Mouse (Mus musculus): Measurements from ENCODE around the gene Nrbf2. TPM values are rescaled to one million over a fixed set of nuclear protein-coding genes. Genes with fewer than 3 reads are reported as not detected.

The Nrbf2 gene
- polyA plus RNA-seq, 1 experiment from 2014 or later, result 42.4 TPM

DNA sequence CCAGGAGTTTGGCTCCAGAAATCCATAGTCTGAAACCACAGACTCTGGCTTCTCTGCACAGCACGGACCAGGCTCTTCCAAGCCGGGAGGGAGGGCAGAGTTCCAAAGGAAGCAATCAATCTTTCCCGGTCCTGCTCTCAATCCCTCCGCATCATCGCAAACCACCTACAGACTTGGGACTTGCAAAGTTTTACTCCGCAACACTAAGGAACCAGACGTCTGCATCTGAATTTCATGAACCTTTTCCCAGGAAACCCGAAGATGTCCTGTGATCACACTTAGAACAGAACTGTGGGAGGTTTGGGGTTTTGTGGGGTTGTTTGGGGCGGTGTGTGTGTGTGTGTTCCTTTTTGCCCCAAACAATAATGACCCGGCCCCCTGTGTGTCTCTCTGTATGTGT is 794 bp downstream of the Nrbf2 start:
- no peaks in the 10 kb centered on the region for H3K27me3 ChIP-seq (ENCODE audit: low read depth, poor library complexity, severe bottlenecking)
- no peak for DNase-seq (ENCODE audit: low spot score)
- H3K4me3 ChIP-seq, result peak overlapping the region; percentile 93
- H3K36me3 ChIP-seq, result no peaks in the 10 kb centered on the region
- no peaks in the 10 kb centered on the region for H3K9me3 ChIP-seq (replicated peaks)
- H3K4me1 ChIP-seq, result peaks cover 33% of the 10 kb centered on the region
- 1% methylated on average over 10 of the region's 10 CpGs for WGBS
- H3K27ac ChIP-seq, result peak overlapping the region; percentile 89

DNA sequence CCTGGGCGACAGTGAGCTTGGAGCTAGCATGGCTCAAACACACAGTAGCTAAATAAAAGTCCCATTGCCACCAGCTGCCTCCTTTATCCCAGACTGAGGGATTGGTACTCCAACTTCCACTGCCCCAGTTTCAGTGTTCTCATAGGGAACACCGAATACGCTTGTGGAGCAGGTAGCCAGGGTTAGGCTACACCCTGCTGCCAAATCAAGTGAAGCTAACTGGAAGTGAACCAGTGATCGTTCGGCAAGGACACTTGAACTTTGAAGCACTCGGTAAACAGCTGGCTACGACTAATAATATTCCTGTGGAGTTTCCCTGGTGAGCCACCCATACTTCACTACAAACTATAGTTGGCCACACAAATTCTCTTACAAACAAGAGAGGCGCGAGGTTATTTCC is 1.6 kb downstream of the Nrbf2 start:
- Histone ChIP-seq H3K4me1 (peaks cover 33% of the 10 kb centered on the region), H3K4me3 (peak overlapping the region; percentile 93), H3K36me3 (no peaks in the 10 kb centered on the region), H3K27me3 (ENCODE audit: low read depth, poor library complexity, severe bottlenecking) (no peaks in the 10 kb centered on the region), H3K27ac (no peak overlapping the region), H3K9me3 (replicated peaks) (no peaks in the 10 kb centered on the region)
- no peak for DNase-seq (ENCODE audit: low spot score)
- WGBS, result 89% methylated on average over 9 of the region's 9 CpGs

DNA sequence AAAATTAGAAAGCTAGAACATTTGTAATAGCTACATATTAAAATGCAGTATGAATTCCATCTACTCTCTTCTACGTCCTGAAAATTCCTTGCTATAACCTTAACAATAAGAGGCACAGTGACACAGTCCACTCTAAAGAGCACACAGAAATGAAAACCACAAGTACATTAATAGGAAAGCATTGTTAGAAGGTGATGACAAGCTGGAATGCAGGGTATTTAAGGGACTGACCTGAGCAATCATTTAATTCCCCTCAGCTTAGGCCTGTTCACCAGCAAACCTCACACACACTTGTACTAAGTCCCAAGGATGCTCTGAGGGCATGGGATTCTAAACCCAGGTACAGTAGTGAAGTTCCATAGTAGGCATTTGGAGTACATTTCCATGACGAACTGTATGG is 2.6 kb downstream of the Nrbf2 start:
- Histone ChIP-seq H3K27ac (no peak overlapping the region), H3K36me3 (no peaks in the 10 kb centered on the region), H3K27me3 (ENCODE audit: low read depth, poor library complexity, severe bottlenecking) (no peaks in the 10 kb centered on the region), H3K4me3 (no peak overlapping the region), H3K4me1 (peaks cover 33% of the 10 kb centered on the region), H3K9me3 (replicated peaks) (no peaks in the 10 kb centered on the region)
- 75% methylated on average over 2 of the region's 2 CpGs for WGBS
- DNase-seq (ENCODE audit: low spot score), result no peak

DNA sequence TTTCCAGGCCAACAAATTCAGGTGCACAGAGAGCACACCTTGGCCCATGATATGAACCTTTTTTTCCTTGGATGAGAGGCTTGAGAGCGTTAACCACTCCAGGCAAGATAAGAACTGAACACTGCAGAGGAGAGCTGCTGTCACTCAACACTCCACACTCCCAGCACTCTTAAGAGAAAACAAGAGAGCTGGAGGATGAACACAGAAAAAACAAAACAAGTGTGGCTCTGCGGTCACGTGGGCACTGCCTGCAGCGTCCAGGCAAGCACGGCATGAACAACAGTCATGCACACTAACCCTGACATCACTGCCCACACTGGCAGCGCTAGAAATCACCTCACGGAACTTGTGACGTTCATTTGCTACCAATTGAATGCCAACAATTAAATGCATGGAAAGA is 3.3 kb downstream of the Nrbf2 start:
- H3K4me1 ChIP-seq, result peaks cover 33% of the 10 kb centered on the region
- DNase-seq (ENCODE audit: low spot score), result no peak
- H3K27me3 ChIP-seq (ENCODE audit: low read depth, poor library complexity, severe bottlenecking), result no peaks in the 10 kb centered on the region
- no peak overlapping the region for H3K27ac ChIP-seq
- no peak overlapping the region for H3K4me3 ChIP-seq
- H3K36me3 ChIP-seq, result no peaks in the 10 kb centered on the region
- no peaks in the 10 kb centered on the region for H3K9me3 ChIP-seq (replicated peaks)
- WGBS, result 90% methylated on average over 8 of the region's 8 CpGs

DNA sequence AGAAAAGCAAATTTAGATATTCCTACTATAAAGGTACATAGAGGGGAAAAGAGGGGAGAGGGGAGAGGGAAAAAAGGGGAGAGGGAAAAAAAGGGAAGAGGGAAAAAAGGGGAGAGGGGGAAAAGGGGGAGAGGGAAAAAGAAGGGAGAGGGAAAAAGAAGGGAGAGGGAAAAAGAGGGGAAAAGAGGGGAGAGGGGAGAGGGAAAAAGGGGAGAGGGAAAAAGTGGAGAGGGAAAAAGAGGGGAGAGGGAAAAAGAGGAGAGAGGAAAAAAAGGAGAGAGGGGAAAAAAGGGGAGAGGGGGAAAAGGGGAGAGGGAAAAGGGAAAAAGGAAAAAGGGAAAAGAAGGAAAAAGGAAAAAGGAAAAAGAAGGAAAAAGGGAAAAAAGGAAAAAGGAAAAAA is 9.2 kb downstream of the Nrbf2 start:
- no peak for DNase-seq (ENCODE audit: low spot score)
- no peaks in the 10 kb centered on the region for H3K9me3 ChIP-seq (replicated peaks)
- H3K36me3 ChIP-seq, result peaks cover 37% of the 10 kb centered on the region
- no peaks in the 10 kb centered on the region for H3K4me1 ChIP-seq
- no peak overlapping the region for H3K27ac ChIP-seq
- H3K27me3 ChIP-seq (ENCODE audit: low read depth, poor library complexity, severe bottlenecking), result no peaks in the 10 kb centered on the region
- no peak overlapping the region for H3K4me3 ChIP-seq

DNA sequence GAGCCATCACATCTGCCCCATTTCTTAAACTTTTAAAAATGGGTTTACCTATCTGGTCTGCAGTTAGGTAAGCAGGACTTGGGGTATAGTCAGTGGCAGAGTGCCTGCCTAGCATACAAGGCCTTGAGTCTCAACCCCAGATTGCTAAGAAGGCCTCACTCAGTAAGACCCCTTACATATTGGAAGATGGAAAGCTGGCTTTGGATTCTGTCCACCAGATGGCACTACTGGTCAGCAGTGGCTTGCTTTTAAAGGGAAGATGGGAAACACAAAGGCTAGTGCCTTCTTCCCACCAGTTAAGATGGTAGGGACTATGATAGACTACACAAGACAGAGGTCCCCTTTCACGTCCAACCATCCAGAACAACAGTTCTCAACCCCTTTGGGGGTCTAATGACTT is 20.3 kb downstream of the Nrbf2 start:
- Histone ChIP-seq H3K27ac (no peak overlapping the region), H3K4me3 (no peak overlapping the region), H3K36me3 (peaks cover 37% of the 10 kb centered on the region), H3K9me3 (replicated peaks) (no peaks in the 10 kb centered on the region), H3K27me3 (ENCODE audit: low read depth, poor library complexity, severe bottlenecking) (no peaks in the 10 kb centered on the region), H3K4me1 (no peaks in the 10 kb centered on the region)
- DNase-seq (ENCODE audit: low spot score), result peak; percentile 37
- WGBS, result 65% methylated on average over 1 of the region's 1 CpGs

DNA sequence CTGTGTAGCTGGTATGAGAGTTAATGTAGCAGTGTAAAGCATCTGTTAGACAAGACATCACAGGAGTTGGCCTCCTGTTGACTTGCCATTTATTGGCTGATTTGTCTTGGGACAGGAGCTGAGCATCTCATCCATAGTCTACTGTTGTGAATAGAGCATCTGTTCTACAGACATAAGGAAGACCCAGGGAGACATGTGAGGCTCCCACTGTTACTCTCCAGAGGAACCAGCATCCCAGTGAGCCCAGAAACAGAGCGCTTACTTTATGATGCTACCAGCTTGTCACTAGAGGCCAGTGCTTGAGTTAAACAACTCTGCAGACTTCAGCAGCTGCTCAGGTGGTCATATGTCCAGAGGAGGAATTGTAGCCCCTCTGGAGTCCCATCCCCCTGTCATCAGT is 32.0 kb downstream of the Nrbf2 start:
- no peaks in the 10 kb centered on the region for H3K9me3 ChIP-seq (replicated peaks)
- no peaks in the 10 kb centered on the region for H3K27me3 ChIP-seq (ENCODE audit: low read depth, poor library complexity, severe bottlenecking)
- H3K36me3 ChIP-seq, result peaks cover 81% of the 10 kb centered on the region
- H3K4me1 ChIP-seq, result no peaks in the 10 kb centered on the region
- DNase-seq (ENCODE audit: low spot score), result no peak
- 92% methylated on average over 1 of the region's 1 CpGs for WGBS
- H3K27ac ChIP-seq, result no peak overlapping the region
- H3K4me3 ChIP-seq, result no peak overlapping the region

DNA sequence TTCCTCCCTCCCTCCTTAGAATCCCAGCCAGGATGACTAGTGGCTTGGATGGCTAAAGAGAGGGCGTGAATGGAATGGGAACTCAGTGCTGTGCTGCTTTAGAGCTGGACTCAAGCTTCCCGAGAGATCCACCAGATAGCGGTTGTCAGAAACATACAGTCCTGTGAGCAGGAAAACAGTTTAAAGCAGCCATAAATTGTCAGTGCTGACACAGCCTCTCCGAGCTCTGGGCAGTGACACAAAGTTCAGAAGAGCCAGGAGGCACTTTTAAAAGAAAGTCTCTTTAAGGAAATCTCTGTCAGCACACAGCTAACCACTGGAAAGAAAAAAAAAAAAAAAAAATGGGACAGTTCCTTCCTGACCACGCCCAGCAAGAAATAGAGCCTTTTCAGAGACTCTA is 32.8 kb downstream of the Nrbf2 start:
- H3K27ac ChIP-seq, result no peak overlapping the region
- WGBS, result 63% methylated on average over 5 of the region's 5 CpGs
- H3K4me1 ChIP-seq, result no peaks in the 10 kb centered on the region
- DNase-seq (ENCODE audit: low spot score), result no peak
- peaks cover 84% of the 10 kb centered on the region for H3K36me3 ChIP-seq
- H3K4me3 ChIP-seq, result no peak overlapping the region
- H3K27me3 ChIP-seq (ENCODE audit: low read depth, poor library complexity, severe bottlenecking), result no peaks in the 10 kb centered on the region
- H3K9me3 ChIP-seq (replicated peaks), result no peaks in the 10 kb centered on the region

DNA sequence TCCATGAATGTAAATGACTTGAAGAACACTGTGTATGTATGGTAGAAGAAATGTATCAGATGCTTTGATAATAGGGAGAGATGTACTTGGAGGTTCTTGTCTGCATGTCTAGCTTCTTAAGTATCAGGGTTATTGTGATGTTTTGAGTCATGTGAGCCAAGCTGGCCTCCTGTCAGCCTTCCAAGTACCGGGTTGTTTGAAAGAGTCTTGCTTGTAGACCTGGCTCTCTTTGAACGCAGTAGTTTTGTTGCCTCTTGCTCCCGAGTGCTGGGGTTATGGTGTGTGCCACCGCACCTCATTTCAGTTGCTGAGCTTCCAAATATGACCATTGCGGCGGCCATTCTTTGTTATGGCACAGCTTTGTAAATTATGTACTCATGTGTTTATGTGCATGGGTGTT is 34.3 kb downstream of the Nrbf2 start:
- Histone ChIP-seq H3K4me3 (no peak overlapping the region), H3K4me1 (no peaks in the 10 kb centered on the region), H3K36me3 (peaks cover 86% of the 10 kb centered on the region), H3K27me3 (ENCODE audit: low read depth, poor library complexity, severe bottlenecking) (no peaks in the 10 kb centered on the region), H3K27ac (no peak overlapping the region), H3K9me3 (replicated peaks) (no peaks in the 10 kb centered on the region)
- no peak for DNase-seq (ENCODE audit: low spot score)
- 94% methylated on average over 6 of the region's 6 CpGs for WGBS

DNA sequence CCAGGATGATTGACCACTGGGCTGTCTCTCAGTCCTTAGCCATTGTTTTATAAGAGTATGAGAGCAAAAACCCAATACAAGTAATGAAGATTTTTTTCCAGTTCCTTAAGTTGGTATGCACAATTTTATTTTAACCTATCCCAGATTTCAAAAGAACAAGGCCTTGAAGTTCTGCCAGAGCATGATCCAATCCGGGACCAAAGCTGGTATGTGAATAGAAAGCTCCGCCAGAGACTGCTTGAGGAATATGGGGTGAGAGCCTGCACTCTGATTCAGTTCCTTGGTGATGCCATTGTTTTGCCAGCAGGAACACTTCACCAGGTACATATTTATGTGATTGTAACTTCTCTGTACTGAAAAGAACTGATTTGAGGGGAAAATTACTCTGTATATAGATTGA is 35.6 kb downstream of the Nrbf2 start:
- Histone ChIP-seq H3K9me3 (replicated peaks) (no peaks in the 10 kb centered on the region), H3K4me3 (no peak overlapping the region), H3K27ac (no peak overlapping the region), H3K27me3 (ENCODE audit: low read depth, poor library complexity, severe bottlenecking) (no peaks in the 10 kb centered on the region), H3K4me1 (no peaks in the 10 kb centered on the region), H3K36me3 (peaks cover 88% of the 10 kb centered on the region)
- WGBS, result 97% methylated on average over 2 of the region's 2 CpGs
- no peak for DNase-seq (ENCODE audit: low spot score)

DNA sequence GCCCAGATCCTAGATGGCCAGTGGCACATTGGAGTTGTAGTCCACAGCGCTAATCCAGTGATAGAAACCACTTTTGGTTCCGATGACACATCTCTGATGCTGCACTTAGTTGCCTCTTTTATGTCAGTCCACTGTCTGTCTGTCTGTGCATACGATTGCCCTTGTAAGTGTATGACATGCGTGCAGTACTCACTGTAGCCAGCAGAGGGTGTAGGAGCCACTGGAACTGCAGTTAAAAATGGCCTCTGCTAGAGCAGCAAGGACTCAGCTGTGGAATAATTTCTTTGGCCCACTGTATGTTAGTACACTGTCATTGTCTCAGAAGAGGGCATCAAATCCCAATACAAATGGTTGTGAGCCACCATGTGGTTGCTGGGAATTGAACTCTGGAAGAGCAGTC is 38.0 kb downstream of the Nrbf2 start:
- H3K4me3 ChIP-seq, result no peak overlapping the region
- no peak overlapping the region for H3K27ac ChIP-seq
- no peaks in the 10 kb centered on the region for H3K4me1 ChIP-seq
- peak; percentile 44 for DNase-seq (ENCODE audit: low spot score)
- no peaks in the 10 kb centered on the region for H3K9me3 ChIP-seq (replicated peaks)
- 90% methylated on average over 4 of the region's 4 CpGs for WGBS
- peaks cover 88% of the 10 kb centered on the region for H3K36me3 ChIP-seq
- H3K27me3 ChIP-seq (ENCODE audit: low read depth, poor library complexity, severe bottlenecking), result no peaks in the 10 kb centered on the region

DNA sequence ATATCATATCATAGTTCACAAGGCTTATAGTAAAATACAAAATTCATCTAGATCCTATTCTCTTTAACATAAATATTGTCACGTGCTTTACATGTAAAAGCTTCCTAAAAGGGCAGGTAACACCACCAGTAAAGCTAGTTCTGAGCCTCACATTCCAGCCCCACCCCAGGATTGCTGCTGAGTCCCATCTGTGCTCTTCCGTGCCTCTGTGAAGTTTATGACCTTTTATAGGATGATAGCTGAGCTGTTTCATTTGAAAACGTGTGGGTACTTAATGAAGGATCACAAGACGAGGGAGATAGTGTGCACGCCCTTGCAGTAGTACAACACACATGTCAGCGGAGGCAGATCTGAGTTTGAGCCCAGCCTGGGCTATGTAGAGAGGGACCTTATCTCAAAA is 54.7 kb downstream of the Nrbf2 start:
- Histone ChIP-seq H3K4me3 (no peak overlapping the region), H3K4me1 (no peaks in the 10 kb centered on the region), H3K36me3 (peaks cover 91% of the 10 kb centered on the region), H3K27ac (no peak overlapping the region), H3K27me3 (ENCODE audit: low read depth, poor library complexity, severe bottlenecking) (no peaks in the 10 kb centered on the region), H3K9me3 (replicated peaks) (no peaks in the 10 kb centered on the region)
- WGBS, result 78% methylated on average over 6 of the region's 6 CpGs
- no peak for DNase-seq (ENCODE audit: low spot score)

DNA sequence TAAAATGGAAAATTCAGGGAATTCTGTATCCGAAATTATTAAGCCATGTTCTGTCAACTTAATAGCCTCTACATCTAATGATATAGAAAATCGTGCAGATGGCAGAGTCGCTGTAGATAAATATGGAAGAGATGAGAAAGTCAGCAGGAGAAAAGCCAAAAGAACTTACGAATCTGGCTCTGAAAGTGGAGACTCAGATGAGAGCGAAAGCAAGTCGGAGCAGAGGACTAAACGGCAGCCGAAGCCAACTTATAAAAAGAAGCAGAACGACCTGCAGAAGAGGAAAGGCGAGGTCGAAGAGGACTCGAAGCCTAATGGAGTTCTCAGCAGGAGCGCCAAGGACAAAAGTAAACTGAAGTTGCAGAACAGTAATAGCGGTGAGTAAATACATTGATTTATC is 58.6 kb downstream of the Nrbf2 start:
- Histone ChIP-seq H3K4me1 (no peaks in the 10 kb centered on the region), H3K9me3 (replicated peaks) (no peaks in the 10 kb centered on the region), H3K27me3 (ENCODE audit: low read depth, poor library complexity, severe bottlenecking) (no peaks in the 10 kb centered on the region), H3K27ac (no peak overlapping the region), H3K4me3 (no peak overlapping the region), H3K36me3 (peaks cover 80% of the 10 kb centered on the region)
- no peak for DNase-seq (ENCODE audit: low spot score)
- 91% methylated on average over 14 of the region's 14 CpGs for WGBS

DNA sequence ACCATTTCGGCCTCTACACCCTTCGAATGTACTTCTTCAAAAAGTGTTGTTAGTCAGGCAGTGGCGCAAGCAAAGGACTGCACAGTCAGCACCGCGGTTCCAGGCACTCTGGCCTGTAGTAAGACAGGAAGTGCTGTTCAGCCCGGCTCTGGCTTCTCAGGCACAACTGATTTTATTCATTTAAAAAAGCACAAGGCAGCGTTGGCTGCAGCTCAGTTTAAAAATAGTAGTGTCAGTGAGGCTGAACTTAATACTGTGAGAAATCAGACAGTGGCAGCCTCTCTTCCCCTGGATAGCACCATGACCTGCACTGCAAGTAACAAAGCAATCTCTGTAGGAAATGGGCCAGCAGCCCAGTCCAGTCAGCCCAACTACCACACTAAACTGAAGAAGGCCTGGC is 59.0 kb downstream of the Nrbf2 start:
- 93% methylated on average over 7 of the region's 7 CpGs for WGBS
- no peak overlapping the region for H3K27ac ChIP-seq
- H3K4me3 ChIP-seq, result no peak overlapping the region
- DNase-seq (ENCODE audit: low spot score), result no peak
- H3K36me3 ChIP-seq, result peaks cover 80% of the 10 kb centered on the region
- no peaks in the 10 kb centered on the region for H3K27me3 ChIP-seq (ENCODE audit: low read depth, poor library complexity, severe bottlenecking)
- no peaks in the 10 kb centered on the region for H3K9me3 ChIP-seq (replicated peaks)
- H3K4me1 ChIP-seq, result no peaks in the 10 kb centered on the region

Measured in limb, embryonic 10.5 days (tissue).